Mouse (Mus musculus): Measurements from ENCODE around the gene Pde6d.

The Pde6d gene

GRCm38 (mm10) chr1:86503906-86504696, 78.3 kb downstream of the Pde6d start:
- DNase-seq (ENCODE audit: low spot score): peak; percentile 88

DNA sequence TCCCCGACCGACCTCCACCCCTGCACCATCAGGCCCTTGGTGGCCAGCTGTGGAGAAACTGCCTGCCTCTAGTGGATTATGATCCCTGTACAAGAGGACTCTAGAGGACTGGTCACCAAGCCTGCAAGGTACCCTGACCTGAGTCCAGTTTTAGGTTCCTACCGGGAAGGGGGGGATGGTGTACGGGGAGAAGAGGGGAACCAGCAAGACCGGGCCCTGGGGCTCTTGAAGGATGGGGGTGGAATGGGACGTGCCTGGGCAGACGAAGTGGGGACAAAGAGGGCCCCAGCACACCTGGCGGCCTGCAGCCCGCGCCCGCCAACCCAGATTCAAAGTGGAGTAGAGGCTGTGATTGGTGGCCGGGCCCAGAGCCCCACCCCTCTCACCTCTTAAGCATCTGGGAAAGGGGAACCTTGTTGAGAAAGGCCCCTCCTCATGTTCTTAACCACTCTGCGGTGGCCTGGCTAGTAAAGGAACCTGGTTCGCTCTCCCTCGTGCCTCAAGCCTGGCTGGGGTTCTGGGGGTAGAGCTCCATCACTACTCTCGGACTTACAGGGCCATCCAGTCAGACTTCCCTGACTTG, 79.2 kb downstream of the Pde6d start:
- DNase-seq (ENCODE audit: low spot score): no peak

DNA sequence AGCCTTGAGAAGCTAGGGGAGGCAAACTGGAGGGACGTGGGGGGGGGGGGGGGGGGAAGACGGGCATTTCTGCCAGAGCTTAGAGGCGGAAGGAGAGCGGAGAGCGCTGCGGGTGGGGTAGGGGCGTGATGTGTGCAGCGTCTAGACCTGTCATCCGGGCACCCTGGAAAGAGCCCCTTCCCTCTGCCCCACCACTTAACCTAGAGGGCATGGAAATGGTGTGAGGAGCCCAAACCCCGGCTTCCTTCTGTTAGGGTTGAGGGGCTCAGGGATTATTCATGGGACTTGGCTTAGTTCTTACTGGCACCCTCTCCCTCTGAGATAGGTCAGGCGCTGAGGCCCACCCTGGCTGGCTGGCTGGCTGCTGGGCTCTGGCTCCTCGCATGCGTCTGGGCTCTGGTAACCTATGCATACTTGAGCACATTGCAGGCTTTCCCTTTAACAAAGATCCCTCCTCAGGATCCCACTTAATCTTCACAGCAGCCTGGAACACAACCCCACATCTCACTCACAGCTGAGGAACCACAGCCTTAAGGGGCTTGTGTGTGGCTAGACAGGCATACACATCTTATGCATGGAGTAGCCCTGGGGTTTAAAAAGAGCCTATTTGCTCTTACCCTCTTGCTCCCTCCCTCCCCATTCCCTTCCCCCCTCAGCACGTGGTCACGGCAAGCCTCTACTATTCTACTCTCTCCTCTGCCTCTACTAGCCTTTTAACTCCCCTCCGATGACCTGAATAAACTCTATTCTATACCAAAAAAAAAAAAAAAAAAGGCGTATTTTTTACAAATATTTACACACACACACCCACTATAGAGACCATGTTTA, 80.0 kb downstream of the Pde6d start:
- DNase-seq (ENCODE audit: low spot score): no peak

GRCm38 (mm10) chr1:86501559-86501958, 80.9 kb downstream of the Pde6d start:
- peak; percentile 97 for DNase-seq (ENCODE audit: low spot score)

GRCm38 (mm10) chr1:86501114-86501532, 81.3 kb downstream of the Pde6d start:
- DNase-seq (ENCODE audit: low spot score): peak; percentile 60

DNA sequence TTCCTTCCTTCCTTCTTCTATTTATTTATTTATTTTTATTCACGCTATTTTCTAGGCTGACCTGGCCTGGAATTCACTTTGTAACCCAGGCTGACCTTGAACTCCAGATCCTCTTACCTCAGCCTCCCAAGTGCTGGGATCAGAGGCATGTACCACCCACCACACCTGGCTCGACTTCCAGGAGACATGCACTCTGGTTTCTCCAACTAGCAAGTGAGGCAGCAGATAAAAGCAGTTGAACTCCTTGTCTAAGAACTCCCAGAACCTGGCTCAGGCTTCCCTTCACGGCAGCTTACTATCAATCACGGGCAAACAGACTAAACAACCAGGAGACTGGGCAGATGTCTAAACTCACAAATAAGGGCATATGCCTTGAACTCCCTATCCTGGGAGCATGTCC, 81.7 kb downstream of the Pde6d start:
- no peak for DNase-seq (ENCODE audit: low spot score)

- DNase-seq (ENCODE audit: low spot score): peak; percentile 64
These were observed 82.5 kb downstream of the Pde6d start for GRCm38 (mm10) chr1:86499903-86500302.

DNA sequence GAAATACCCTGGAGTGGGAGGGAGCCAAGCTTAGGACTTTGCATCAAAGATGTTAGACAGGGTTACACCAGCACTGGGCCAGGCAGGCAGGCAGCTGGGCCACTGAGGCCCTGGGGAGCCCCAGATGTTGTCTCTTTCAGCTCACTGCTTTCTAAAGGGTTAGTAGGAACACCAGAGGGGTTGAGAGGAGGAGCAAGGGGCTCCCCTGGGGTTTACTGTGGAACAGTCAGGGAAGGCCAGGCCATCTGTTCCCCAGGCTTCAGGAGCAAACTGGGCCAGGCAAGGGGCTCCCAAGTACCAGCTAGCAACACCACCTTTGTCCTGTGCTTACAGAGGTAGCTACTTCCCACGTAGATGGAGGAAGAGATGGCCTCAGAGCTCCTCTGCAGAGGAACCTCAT, 83.8 kb downstream of the Pde6d start:
- peak; percentile 47 for DNase-seq (ENCODE audit: low spot score)

- DNase-seq (ENCODE audit: low spot score): no peak
These were observed 84.4 kb downstream of the Pde6d start for GRCm38 (mm10) chr1:86497986-86498385.

GRCm38 (mm10) chr1:86497361-86497760, 85.1 kb downstream of the Pde6d start:
- DNase-seq (ENCODE audit: low spot score): no peak

DNA sequence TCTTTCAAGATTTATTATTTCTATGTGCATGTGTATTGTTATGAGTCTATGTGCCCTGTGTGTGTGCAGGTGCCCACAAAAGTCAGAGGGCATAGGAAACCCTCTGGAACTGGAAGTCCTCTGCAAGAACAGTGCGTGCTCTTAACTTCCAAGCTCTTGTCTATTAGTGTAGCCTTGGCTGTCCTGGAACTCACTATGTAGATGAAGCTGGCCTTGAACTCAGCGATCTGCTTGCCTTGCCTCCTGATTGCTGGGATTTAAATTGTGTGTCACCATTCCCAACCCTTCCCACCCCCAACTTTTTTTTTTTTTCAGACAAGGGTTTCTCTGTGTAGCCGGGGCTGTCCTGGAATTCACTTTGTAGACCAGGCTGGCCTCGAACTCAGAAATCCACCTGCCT, 86.1 kb downstream of the Pde6d start:
- no peak for DNase-seq (ENCODE audit: low spot score)

DNA sequence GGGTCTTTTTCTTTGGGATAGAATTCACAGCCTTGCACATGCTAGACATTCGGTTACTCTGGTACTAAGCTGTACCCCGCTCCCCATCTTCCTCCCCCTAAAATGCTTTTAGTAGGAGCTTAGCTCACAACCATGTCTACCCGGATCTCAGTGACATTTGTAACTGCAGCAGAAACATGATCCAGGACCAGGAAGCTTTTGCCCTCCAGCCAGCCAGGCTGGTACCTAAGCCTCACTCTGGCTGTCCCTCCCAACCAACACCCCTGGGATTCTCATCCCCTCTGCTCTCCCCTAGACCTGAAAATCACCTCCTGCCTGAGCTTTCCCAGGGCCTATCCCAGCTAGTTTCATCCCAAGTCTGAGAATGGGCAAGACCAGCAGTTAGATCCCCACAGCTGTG, 88.6 kb downstream of the Pde6d start:
- no peak for DNase-seq (ENCODE audit: low spot score)

Measured in adipocyte (in vitro differentiated cells).